Mouse (Mus musculus) ES-Bruce4 (cell line): ENCODE data around the gene Gucy2c. TPM values are rescaled to one million over a fixed set of nuclear protein-coding genes. Genes with fewer than 3 reads are reported as not detected.
A peak's percentile ranks its signal among the peaks of the same experiment; 100 is the strongest.

Experiments
- H3K27ac ChIP-seq: 2 replicates; pipeline ENCODE4 v1.5.1; 2012; ENCODE audit warnings: low read length, inconsistent platforms; ENCODE audit not compliant: insufficient read depth
- H3K27me3 ChIP-seq: 2 replicates; pipeline ENCODE4 v1.6.1; 2012; ENCODE audit warnings: mild to moderate bottlenecking, low read length, inconsistent platforms; ENCODE audit not compliant: control insufficient read depth, poor library complexity, insufficient read depth, severe bottlenecking
- H3K36me3 ChIP-seq: 2 replicates; pipeline ENCODE4 v1.6.1; 2012; ENCODE audit warnings: inconsistent platforms, mild to moderate bottlenecking, low read length, moderate library complexity; ENCODE audit not compliant: control insufficient read depth, poor library complexity, insufficient read depth, severe bottlenecking
- H3K4me1 ChIP-seq: one replicate; pipeline ENCODE4 v1.8.1; 2011; ENCODE audit warnings: low read length; ENCODE audit not compliant: control insufficient read depth, insufficient read depth
- H3K4me3 ChIP-seq: 2 replicates; pipeline ENCODE4 v1.5.1; 2011; ENCODE audit warnings: low read depth, mild to moderate bottlenecking, low read length
- H3K9ac ChIP-seq: 2 replicates; pipeline ENCODE4 v1.6.1; 2012; ENCODE audit warnings: low read depth, mild to moderate bottlenecking, inconsistent platforms; ENCODE audit not compliant: poor library complexity, severe bottlenecking
- H3K9me3 ChIP-seq: replicated peaks from 2 replicates; pipeline ENCODE4 v1.6.1; 2012; ENCODE audit warnings: mild to moderate bottlenecking, low read length, inconsistent platforms; ENCODE audit not compliant: control insufficient read depth, poor library complexity, insufficient read depth, severe bottlenecking
- CTCF ChIP-seq: IDR thresholded peaks from one replicate; pipeline ENCODE4 v1.8.1; 2011; ENCODE audit warnings: low read depth, low read length
- EP300 ChIP-seq: IDR thresholded peaks from 2 replicates; pipeline ENCODE4 v1.6.1; 2011; ENCODE audit warnings: low read depth, low read length; ENCODE audit not compliant: insufficient read depth
- POLR2A ChIP-seq: IDR thresholded peaks from one replicate; pipeline ENCODE4 v1.8.1; 2011; ENCODE audit warnings: low read length; ENCODE audit not compliant: insufficient read depth
- polyA plus RNA-seq: library from polyadenylated mRNA; stranded (reverse); fragments of >200 nt; gene quantifications from 2 replicates; pipeline ENCODE4 v1.2.4, GENCODE M21; 2011; ENCODE audit warnings: low read depth; ENCODE audit not compliant: missing spikeins, insufficient read depth, insufficient read length

The Gucy2c gene
- polyA plus RNA-seq, 1 experiment, result not detected

DNA sequence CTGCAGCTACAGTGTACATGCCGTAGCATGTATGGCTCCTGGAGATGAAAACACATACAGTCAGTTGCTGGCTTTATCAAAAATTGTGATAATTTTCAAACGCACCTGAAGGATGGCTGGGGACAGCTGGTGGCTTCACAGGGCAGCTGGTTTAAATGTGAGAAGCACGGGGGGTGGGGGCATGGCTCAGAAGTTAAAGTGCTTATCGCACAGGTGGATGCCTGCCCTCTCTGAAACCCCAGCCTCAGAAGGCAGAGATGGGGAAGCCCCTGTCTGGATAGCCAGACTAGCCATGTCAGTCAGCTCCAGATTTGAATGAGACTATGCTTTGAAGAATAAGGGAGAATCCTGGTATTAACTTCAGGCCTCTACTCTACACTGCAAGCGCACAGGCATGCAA lies 80.4 kb downstream of the Gucy2c start:
- no peak overlapping the region for H3K27ac ChIP-seq
- no peaks in the 10 kb centered on the region for H3K36me3 ChIP-seq
- no peaks in the 10 kb centered on the region for H3K27me3 ChIP-seq
- no peak for TF ChIP-seq POLR2A
- TF ChIP-seq EP300, result no peak
- no peak for TF ChIP-seq CTCF
- no peaks in the 10 kb centered on the region for H3K4me1 ChIP-seq
- H3K9ac ChIP-seq, result no peak overlapping the region
- H3K4me3 ChIP-seq, result no peak overlapping the region
- no peaks in the 10 kb centered on the region for H3K9me3 ChIP-seq

DNA sequence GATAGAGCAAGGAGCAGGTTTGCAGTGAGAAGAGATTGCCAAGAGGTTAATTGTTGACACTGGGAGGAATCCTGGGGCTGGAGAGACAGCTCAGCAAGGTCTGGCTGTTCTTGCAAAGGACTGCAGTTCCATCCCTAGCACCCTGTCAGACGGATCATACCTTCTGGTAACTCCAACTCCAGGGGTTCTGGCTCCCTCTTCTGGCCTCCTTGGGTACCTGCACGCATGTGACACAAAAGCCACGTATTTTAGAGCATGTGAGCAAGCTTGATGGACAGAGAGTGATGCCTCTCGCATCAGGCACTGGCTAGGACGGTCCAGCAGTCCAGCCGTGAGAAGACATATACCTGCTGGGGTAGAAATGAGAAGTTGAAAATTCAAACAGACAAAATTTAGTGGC lies 90.3 kb downstream of the Gucy2c start:
- Histone ChIP-seq H3K36me3 (no peaks in the 10 kb centered on the region), H3K4me3 (no peak overlapping the region), H3K9me3 (no peaks in the 10 kb centered on the region), H3K27me3 (no peaks in the 10 kb centered on the region), H3K27ac (no peak overlapping the region), H3K9ac (no peak overlapping the region), H3K4me1 (no peaks in the 10 kb centered on the region)
- no peak for TF ChIP-seq POLR2A
- no peak for TF ChIP-seq EP300
- peak; percentile 67 for TF ChIP-seq CTCF

DNA sequence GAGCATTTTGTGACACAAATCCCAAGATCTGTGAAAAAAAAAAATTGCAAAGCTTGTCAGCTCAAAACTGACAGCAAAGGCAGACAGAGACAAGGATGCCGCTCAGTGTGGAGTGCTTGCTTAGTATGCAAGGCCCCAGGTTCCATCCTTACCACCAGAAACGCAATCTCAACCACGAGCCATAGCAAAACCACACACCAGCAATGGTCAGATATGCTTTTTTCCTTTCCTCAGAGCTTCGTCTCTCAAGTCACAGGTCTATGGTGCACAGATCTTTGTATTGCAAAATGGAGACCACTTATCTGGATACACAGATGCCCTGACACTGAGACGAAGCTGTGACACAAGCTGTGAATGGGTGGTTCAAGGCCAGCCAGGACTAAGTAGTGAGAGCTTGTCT lies 91.0 kb downstream of the Gucy2c start:
- Histone ChIP-seq H3K36me3 (no peaks in the 10 kb centered on the region), H3K27ac (no peak overlapping the region), H3K9me3 (no peaks in the 10 kb centered on the region), H3K4me1 (no peaks in the 10 kb centered on the region), H3K27me3 (no peaks in the 10 kb centered on the region), H3K9ac (no peak overlapping the region), H3K4me3 (no peak overlapping the region)
- TF ChIP-seq EP300 (no peak), POLR2A (no peak), CTCF (no peak)

DNA sequence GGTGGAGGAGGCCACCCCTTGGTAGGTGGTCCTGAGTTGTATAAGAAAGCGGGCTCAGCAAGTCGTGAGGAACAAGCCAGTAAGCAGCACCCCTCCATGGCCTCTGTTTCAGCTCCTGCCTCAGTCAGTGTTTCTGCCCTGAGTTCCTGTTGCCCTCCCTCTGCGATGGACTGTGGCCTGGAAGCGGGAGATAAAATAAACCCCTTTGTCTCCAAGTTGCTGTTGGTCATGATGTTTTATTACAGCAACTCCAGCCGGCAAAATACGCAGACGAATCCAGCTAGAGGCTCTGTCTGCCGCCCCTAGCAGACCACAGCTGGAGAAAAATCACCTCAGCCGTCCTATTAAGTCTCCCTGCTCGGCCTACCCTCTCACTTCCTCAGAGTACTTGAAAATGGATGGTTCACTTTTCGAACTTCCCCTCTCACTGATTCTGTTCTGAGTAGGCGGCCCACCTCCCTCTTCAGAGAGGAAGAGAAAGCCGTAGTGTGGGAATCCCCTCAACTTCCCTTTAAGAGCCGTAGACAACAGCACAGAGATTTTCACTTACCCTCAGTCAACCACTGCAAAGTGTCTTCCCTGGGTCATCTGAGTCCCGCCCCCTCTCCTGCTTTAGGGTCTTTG lies 91.7 kb downstream of the Gucy2c start:
- no peaks in the 10 kb centered on the region for H3K9me3 ChIP-seq
- H3K36me3 ChIP-seq, result no peaks in the 10 kb centered on the region
- TF ChIP-seq EP300, result no peak
- TF ChIP-seq POLR2A, result no peak
- no peak for TF ChIP-seq CTCF
- H3K27ac ChIP-seq, result no peak overlapping the region
- H3K4me1 ChIP-seq, result no peaks in the 10 kb centered on the region
- no peaks in the 10 kb centered on the region for H3K27me3 ChIP-seq
- H3K9ac ChIP-seq, result no peak overlapping the region
- H3K4me3 ChIP-seq, result no peak overlapping the region

DNA sequence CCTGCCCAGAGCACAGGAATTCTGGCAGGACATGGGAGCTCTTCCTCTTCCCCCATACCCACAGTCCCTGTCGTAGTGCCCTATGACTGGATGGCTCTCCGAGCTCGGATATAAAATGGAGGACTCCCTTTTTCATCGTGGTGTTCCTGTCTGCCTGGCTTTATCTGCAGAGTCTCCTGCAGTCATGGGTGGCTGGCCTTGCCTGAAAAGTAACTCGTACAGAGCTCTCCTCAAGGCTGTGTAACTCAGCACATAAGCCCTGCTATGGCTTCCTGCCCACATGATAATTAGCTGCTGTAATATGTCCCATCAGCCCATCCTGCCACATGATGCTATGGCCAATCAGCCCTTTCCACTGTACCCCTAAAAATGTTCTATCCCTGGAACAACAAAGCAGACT lies 96.1 kb downstream of the Gucy2c start:
- no peak for TF ChIP-seq POLR2A
- no peak for TF ChIP-seq EP300
- no peak for TF ChIP-seq CTCF
- H3K4me3 ChIP-seq, result no peak overlapping the region
- no peaks in the 10 kb centered on the region for H3K27me3 ChIP-seq
- H3K4me1 ChIP-seq, result peaks cover 2% of the 10 kb centered on the region
- H3K9me3 ChIP-seq, result no peaks in the 10 kb centered on the region
- no peak overlapping the region for H3K9ac ChIP-seq
- no peaks in the 10 kb centered on the region for H3K36me3 ChIP-seq
- no peak overlapping the region for H3K27ac ChIP-seq

DNA sequence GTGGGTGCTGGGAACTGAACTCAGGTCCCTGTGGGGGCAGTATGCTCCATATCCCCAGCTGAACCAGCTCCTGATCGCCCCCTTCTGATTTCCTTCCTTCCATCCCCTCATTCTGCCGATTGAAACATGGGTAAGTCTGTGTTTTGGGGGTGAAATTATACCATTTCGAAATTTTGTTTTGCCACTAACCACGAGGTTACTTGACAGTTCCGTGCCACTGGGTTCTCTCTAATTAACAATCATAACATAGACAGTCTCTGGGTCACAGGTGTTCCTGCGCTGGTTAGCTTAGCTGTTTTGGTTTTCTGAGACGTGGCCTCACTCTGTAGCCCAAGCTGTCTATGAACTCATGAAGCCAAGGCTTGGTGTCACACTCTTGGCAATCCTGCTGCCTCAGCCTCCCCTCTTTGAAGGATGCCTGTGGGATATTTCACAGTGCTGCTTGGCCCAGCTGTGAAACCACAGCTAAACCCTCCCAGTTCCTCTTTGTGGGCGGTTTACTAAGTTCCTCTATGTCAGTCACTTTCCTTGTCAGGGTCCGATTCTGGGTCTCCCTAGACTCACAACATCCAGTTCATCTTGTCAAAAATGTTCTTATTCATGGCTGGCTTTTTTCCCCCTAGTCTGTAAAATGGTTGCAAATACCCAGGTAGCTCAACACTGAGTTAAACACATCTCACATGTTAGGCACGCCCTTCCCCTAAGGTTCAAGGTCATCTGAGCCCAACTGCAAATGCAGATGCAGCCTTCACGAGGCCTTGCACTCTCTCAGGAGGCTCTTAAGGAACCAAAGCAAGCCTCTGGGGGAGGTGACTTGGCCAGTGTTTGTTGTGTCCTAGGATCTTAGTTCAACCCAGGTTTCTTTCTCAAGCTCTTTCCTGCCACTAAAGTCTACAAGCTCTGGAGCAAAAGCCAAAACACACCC lies 97.9 kb downstream of the Gucy2c start:
- no peaks in the 10 kb centered on the region for H3K27me3 ChIP-seq
- no peak overlapping the region for H3K27ac ChIP-seq
- TF ChIP-seq EP300 (no peak), CTCF (peak; percentile 1)
- no peak overlapping the region for H3K4me3 ChIP-seq
- no peak overlapping the region for H3K9ac ChIP-seq
- peaks cover 2% of the 10 kb centered on the region for H3K4me1 ChIP-seq
- no peaks in the 10 kb centered on the region for H3K36me3 ChIP-seq
- no peaks in the 10 kb centered on the region for H3K9me3 ChIP-seq
